ENCODE assay signal across 8 mouse cellular contexts in the genomic region with DNA sequence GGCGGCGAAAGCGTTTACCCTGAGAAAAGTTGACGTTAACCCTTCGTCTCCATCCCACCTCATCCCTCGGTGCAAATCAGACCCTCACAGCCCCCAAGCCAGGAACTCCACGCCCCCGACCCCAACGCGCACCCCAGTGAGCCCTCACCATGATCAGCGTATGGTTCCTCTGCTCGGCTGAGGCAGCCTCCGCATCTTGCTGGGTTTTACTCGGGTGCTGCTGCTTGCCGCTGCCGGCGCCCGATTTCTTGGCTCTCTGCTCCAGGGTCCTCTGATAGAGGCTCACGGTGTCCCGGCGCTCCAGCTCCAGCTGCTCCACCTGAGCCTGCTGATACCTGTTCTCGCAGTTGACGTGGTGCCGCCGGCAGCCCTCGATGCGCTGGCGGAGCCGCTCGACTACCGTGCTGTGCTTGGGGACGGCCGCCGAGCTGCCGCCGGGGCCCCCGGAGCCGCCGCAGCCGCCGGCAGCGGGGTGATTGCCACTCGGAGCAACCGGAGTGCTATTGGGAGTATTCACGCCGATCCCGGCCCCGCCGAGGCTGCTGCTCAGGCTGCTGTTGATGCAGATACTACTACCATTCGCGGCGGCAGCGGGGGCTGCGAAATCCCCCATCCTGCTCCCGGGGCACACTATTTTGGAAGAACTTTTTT. TPM values are rescaled to one million over a fixed set of nuclear protein-coding genes. Genes with fewer than 3 reads are reported as not detected.
DNase-seq lines count a peak whose midpoint lies in the region; ATAC-seq lines count a peak whose summit lies in the region.

No protein-coding gene starts in this region.

- H3K79me2 ChIP-seq in macrophage (ENCODE audit: inconsistent target) = no peaks in the 10 kb centered on the region

- H3K36me3 ChIP-seq in macrophage (ENCODE audit: inconsistent target) = no peaks in the 10 kb centered on the region

- WGBS in macrophage (ENCODE audit: missing documents) = under 1% methylated on average over 55 of the region's 55 CpGs

- peak overlapping the region; percentile 69 for H3K4me3 ChIP-seq in macrophage (ENCODE audit: inconsistent target)

- ATAC-seq in monocyte, adult 5-6 weeks (replicated peaks; ENCODE audit: insufficient number of reproducible peaks, low FRiP score, low TSS enrichment, poor library complexity, severe bottlenecking) = no peak

- peak overlapping the region; percentile 32 for H3K27ac ChIP-seq in macrophage

- DNase-seq in adipocyte (ENCODE audit: low spot score) = peak; percentile 41
- peak; percentile 66 to 73 for DNase-seq in cerebellum, postnatal 14 days
- peak; percentile 50 for DNase-seq in gastrocnemius, postnatal 10 days
- DNase-seq in induced T-regulatory cell, adult 2 months (ENCODE audit: low read depth) = peak; percentile 59
- peak; percentile 28 to 51 for DNase-seq in left cerebral cortex, adult 8-10 months (ENCODE audit: low spot score in 2 of 2)
- DNase-seq in right cerebral cortex, postnatal 4 days = peak; percentile 40

RNA-seq across cellular contexts. Expression of a gene that starts 1.2 kb away (rescaled TPM):
- total RNA-seq in gastrocnemius, postnatal 10 days (2021) = 1 to 10 TPM; 5.2 to 6.6 TPM
- total RNA-seq in left cerebral cortex, adult 8-10 months (2022) = 1 to 10 TPM; 6.7 to 8.3 (median 7.1) TPM
- total RNA-seq in macrophage (2018; cell fraction: chromatin; rRNA removed) = 1 to 10 TPM; 1.2 to 9.8 (median 4.1) TPM
- total RNA-seq in macrophage (2018; cell fraction: cytosol; rRNA removed) = 1 to 10 TPM in 1 of 26 experiments, under 1 TPM in 25; 0.19 to 1.0 (median 0.51) TPM
- 10 to 100 TPM in 1 of 26 experiments, 1 to 10 TPM in 22, under 1 TPM in 3; 0.72 to 21.2 (median 2.8) TPM for total RNA-seq in macrophage (2018; cell fraction: nucleus; rRNA removed)
- 0.50 to 3.3 TPM (median 0.72 TPM) in 3 replicates for polyA plus RNA-seq in macrophage (2018)
- 5.8 to 12.7 TPM (median 8.5 TPM) in 3 replicates for total RNA-seq in monocyte, adult 5-6 weeks (2017)
